Mouse (Mus musculus): ENCODE results near the gene Tpi1.
A peak's percentile ranks its signal among the peaks of the same experiment; 100 is the strongest.

Gene Tpi1

DNA sequence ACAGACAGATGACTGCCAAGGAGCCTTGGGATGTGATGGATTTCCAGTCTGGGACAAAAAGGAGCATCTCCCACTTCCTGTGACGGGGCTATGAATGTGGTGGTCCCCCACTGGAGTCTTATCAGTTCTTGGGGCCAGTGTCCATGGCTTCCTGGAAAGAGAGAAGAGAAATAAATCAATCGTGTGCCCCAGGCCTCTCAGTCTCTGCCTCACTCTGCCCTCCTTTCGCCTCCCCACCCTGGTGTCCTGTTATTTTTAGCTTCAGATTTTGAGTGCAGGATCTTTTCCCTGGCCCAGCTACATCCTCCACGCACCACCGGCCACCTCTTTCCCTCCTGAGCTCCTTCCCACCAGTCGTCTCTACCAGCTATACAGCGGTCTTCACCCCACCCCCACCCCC, 44.1 kb downstream of the Tpi1 start:
- no peak for DNase-seq (ENCODE audit: low spot score)

DNA sequence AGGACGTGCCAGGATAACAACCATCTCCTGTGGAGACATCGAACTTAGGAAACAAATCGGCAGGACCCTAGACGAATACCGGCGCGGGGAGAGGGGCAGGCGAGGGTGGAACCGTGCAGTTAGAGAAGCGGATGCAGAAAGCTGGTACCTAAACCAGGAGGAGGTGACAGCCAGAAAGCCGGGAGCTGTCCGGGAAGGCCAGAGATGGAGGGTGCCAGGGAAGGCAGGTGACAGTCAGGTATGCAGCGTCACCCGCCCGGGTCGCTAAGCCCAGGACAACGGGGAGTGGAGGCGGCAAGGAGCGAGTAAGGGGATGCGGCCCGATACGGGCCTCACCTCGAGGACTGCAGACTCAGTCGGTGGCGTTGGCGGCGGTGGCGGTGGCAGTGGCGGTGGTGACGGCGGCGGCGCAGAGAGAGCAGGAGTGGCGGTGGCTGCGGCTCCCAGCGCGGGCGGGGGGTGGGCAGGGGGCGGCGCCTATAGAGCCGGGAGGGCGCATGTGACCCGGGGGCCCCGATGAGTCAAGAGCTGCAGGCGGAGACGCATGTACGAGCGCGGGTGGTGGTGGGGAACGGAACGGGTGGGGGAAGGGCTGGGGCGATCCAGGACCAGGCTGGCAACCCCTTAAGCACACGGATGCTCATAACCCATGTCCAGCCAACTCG, 44.9 kb downstream of the Tpi1 start, which contains the start of gene Eno2:
Eno2 (minus strand) TSS at position 573 of the 665 bp plus-strand sequence.
- DNase-seq (ENCODE audit: low spot score): peak; percentile 80

DNA sequence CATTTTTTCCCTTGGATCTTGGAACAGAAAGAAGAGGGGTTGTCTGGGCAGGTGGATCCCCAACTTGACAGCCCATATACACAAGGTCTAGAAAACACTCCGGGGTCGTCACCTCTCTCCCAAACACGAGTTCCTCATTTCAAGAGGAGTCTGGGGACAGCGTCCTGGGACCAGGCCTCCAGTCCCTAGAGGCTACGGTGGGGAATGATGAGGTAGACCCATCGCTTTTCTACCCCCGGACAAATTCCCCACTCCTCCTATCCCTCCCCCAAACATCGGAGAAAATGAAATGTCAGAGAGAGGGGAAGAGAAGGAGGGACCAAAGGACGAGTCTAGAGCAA, 45.4 kb downstream of the Tpi1 start:
- no peak for DNase-seq (ENCODE audit: low spot score)

DNA sequence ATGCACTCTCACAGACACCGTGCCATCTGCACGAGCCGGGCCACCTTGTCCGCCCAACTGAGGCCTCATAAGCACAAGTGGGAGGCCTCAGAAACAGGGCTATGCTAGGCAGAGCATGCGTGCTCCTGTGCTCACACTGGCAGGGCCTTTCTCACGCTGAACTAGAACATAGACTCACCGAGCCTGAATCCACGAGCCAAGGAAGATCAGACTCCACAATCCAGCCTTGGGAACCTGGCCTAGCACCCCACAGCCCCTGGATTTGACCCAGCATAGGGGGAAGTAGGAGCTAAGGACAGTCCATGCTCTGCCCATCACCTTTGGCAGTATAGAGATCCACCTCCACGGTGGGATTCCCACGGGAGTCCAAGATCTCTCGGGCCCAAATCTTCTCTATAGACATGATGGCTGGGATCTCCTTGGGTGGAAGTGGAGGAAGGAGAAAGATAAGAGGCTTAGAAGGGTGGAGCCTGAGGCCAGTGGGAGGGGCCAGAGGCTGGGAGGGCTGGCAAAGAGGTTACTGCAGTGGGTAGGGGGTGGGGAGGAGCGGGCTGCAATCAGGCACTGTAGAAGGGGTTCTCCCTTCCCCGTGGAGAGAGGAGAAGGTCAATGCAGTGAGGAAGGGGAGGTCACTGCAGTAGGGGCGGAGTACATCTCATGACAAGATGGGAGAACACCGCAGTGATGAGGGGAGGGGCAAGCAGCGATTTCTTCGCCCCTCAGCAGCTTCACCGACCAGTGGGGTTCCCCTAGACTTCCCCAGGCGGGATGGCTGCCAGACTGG, 46.0 kb downstream of the Tpi1 start:
- no peak for DNase-seq (ENCODE audit: low spot score)

DNA sequence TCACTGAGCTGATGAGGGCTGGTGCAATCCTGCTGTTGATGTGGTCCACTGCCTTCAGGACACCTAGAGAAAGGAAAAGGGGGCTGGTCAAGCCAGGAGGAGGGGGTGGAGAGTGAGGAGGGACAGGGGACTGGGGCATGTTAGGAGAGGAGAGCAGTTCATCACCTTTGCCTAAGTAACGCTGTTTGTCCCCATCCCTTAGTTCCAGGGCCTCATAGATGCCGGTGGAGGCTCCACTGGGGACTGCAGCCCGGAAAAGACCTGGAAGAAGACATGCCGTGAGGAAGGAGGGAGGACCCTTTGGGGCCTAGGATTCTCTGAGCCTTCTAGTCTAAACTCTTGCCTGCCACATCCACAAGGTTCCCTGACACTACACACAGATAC, 46.6 kb downstream of the Tpi1 start:
- no peak for DNase-seq (ENCODE audit: low spot score)

DNA sequence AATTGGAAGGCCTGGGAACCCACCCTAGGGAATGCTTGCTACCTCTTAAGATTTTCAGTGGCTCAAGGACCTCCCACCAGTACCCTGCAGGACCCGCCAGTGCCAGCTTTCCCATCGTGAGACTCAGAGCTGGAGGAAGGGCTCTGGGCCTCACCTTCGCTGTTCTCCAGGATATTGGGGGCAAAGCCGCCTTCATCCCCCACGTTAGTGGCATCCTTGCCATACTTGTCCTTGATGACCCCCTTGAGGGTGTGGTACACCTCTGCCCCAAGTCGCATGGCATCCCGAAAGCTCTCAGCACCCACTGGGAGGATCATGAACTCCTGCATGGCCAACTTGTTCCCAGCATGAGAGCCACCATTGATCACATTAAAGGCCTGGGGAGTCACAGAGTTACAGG, 48.1 kb downstream of the Tpi1 start:
- DNase-seq (ENCODE audit: low spot score): no peak

All from layer of hippocampus, adult 11-12 months (tissue).